ENCODE assay signal across 23 mouse cellular contexts in the genomic region with DNA sequence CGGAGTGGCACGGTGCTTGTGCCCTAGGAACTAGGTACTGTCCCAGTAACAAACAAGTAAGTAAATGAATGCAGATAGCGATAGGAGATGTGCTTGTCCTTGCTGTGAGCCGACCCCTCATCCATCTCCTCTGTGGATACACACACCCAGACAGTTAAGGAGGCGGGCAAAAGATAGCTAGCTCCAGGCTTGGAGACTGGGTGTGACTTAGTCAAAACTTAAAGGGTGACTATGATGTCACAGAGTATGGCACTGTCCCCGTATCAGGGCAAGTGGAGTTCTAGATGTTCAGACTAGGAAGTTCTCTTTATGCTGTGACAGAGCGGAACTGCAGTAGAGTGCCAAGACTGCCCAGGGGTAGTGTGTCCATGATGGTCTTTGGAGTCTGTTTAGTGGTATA.
"Had no signal": no experiment of that assay in that cellular context is flagged by ENCODE, and none has a peak within 500 bp of the region (broad histone marks: within the 10 kb centered on the region; RNA-seq: fewer than 3 reads in every experiment).

No protein-coding gene starts in this region.

- ATAC-seq: intestine, embryonic 15.5 days; midbrain, embryonic 15.5 days had no signal

- H3K27ac ChIP-seq: intestine, embryonic 15.5 days; kidney, embryonic 15.5 days; left cerebral cortex, adult 2 months; limb, embryonic 12.5 days; limb, embryonic 15.5 days; macrophage; midbrain, embryonic 12.5 days; midbrain, embryonic 15.5 days; neural tube, embryonic 12.5 days; neural tube, embryonic 15.5 days; stomach, embryonic 15.5 days had no signal

- H3K4me3 ChIP-seq: intestine, embryonic 15.5 days; kidney, embryonic 15.5 days; left cerebral cortex, adult 2 months; limb, embryonic 12.5 days; limb, embryonic 15.5 days; midbrain, embryonic 12.5 days; midbrain, embryonic 15.5 days; neural tube, embryonic 12.5 days; neural tube, embryonic 15.5 days; stomach, embryonic 15.5 days had no signal

- H3K9me3 ChIP-seq: intestine, embryonic 15.5 days; kidney, embryonic 15.5 days; limb, embryonic 15.5 days; midbrain, embryonic 12.5 days; midbrain, embryonic 15.5 days; neural tube, embryonic 12.5 days; neural tube, embryonic 15.5 days; stomach, embryonic 15.5 days had no signal

- H3K4me2 ChIP-seq: intestine, embryonic 15.5 days; kidney, embryonic 15.5 days; limb, embryonic 12.5 days; limb, embryonic 15.5 days; midbrain, embryonic 12.5 days; midbrain, embryonic 15.5 days; neural tube, embryonic 12.5 days; neural tube, embryonic 15.5 days; stomach, embryonic 15.5 days had no signal

- H3K4me1 ChIP-seq: midbrain, embryonic 12.5 days; midbrain, embryonic 15.5 days; neural tube, embryonic 12.5 days; neural tube, embryonic 15.5 days had no signal

- H3K27me3 ChIP-seq: intestine, embryonic 15.5 days; kidney, embryonic 15.5 days; limb, embryonic 12.5 days; limb, embryonic 15.5 days; midbrain, embryonic 12.5 days; midbrain, embryonic 15.5 days; neural tube, embryonic 12.5 days; neural tube, embryonic 15.5 days; stomach, embryonic 15.5 days had no signal

- DNase-seq: kidney, adult 11 months; kidney, adult 8-10 months; kidney, postnatal 10 days; kidney, postnatal 36 days; layer of hippocampus, postnatal 36 days; lung, adult 2 months; lung, postnatal 14 days; right cerebral cortex, adult 18-20 months; right cerebral cortex, postnatal 25 days; spleen, adult 18-20 months; thymus, adult 2 months; thymus, postnatal 14 days had no signal

- H3K9ac ChIP-seq: intestine, embryonic 15.5 days; kidney, embryonic 15.5 days; limb, embryonic 12.5 days; limb, embryonic 15.5 days; midbrain, embryonic 12.5 days; midbrain, embryonic 15.5 days; neural tube, embryonic 12.5 days; neural tube, embryonic 15.5 days; stomach, embryonic 15.5 days had no signal

- H3K36me3 ChIP-seq: intestine, embryonic 15.5 days; kidney, embryonic 15.5 days; limb, embryonic 12.5 days; limb, embryonic 15.5 days; midbrain, embryonic 12.5 days; midbrain, embryonic 15.5 days; neural tube, embryonic 12.5 days; neural tube, embryonic 15.5 days; stomach, embryonic 15.5 days had no signal
